Mouse (Mus musculus) ES-E14 (cell line): ENCODE data around the gene Mrpl22. TPM values are rescaled to one million over a fixed set of nuclear protein-coding genes. Genes with fewer than 3 reads are reported as not detected.
"Not testable (repeated sequence)": the region's sequence is repeated elsewhere in the genome, so short reads cannot be mapped to it uniquely, and the experiment has no call there.

ENCODE experiments used
- DNase-seq: peaks from one replicate; pipeline ENCODE4 v3.0.0-alpha.2; 2013; ENCODE audit warnings: low read depth, low spot score
- H3K27ac ChIP-seq: 2 replicates; pipeline ENCODE4 v1.5.1; 2012; ENCODE audit warnings: low read depth, mild to moderate bottlenecking, low read length, moderate library complexity, mixed read lengths; ENCODE audit not compliant: poor library complexity, insufficient read depth, severe bottlenecking
- H3K36me3 ChIP-seq: 2 replicates; pipeline ENCODE4 v1.6.1; 2012; ENCODE audit warnings: mild to moderate bottlenecking, low read length, moderate library complexity, mixed read lengths; ENCODE audit not compliant: control insufficient read depth, poor library complexity, insufficient read depth, severe bottlenecking
- H3K4me1 ChIP-seq, 2 experiments: fragments of 150-350 bp in 1 of 2; sonication (generic) in 1 of 2; 2 replicates each; pipeline ENCODE4 v1.6.1; 2012; ENCODE audit warnings: low read length in 2 of 2, mild to moderate bottlenecking in 1 of 2, mixed read lengths in 1 of 2; ENCODE audit not compliant: control insufficient read depth in 2 of 2, insufficient read depth in 2 of 2, poor library complexity in 1 of 2
- H3K4me3 ChIP-seq, 2 experiments: fragments of 150-350 bp in 1 of 2; sonication (generic) in 1 of 2; 2 replicates each; pipeline ENCODE4 v1.5.1; 2012; ENCODE audit warnings: low read length in 2 of 2, low read depth in 1 of 2, mild to moderate bottlenecking in 1 of 2, mixed read lengths in 1 of 2; ENCODE audit not compliant: insufficient read depth in 1 of 2, poor library complexity in 1 of 2, severe bottlenecking in 1 of 2
- H3K9ac ChIP-seq: 2 replicates; pipeline ENCODE4 v1.6.1; 2012; ENCODE audit warnings: low read depth, mild to moderate bottlenecking, low read length, mixed read lengths; ENCODE audit not compliant: poor library complexity, insufficient read depth, severe bottlenecking
- H3K9me3 ChIP-seq: fragments of 150-350 bp; sonication (generic); 2 replicates; pipeline ENCODE4 v1.6.1; 2012; ENCODE audit warnings: low read depth, mild to moderate bottlenecking, low read length; ENCODE audit not compliant: control insufficient read depth, insufficient read depth
- CHD2 ChIP-seq: IDR thresholded peaks from 2 replicates; pipeline ENCODE4 v1.6.1; 2014; ENCODE audit warnings: mild to moderate bottlenecking, low read depth, low read length, inconsistent platforms
- HCFC1 ChIP-seq: IDR thresholded peaks from 2 replicates; pipeline ENCODE4 v1.6.1; 2012; ENCODE audit warnings: low read length, inconsistent platforms, borderline replicate concordance; ENCODE audit not compliant: insufficient read depth
- MAFK ChIP-seq: IDR thresholded peaks from 2 replicates; pipeline ENCODE4 v1.6.1; 2014; ENCODE audit warnings: mild to moderate bottlenecking, low read depth, low read length, inconsistent platforms; ENCODE audit not compliant: insufficient read depth
- ZC3H11A ChIP-seq: IDR thresholded peaks from 2 replicates; pipeline ENCODE4 v1.6.1; 2012; ENCODE audit warnings: low read depth, mild to moderate bottlenecking, inconsistent platforms, low read length, borderline replicate concordance
- ZNF384 ChIP-seq: IDR thresholded peaks from 2 replicates; pipeline ENCODE4 v1.6.1; 2012; ENCODE audit warnings: low read depth, low read length, inconsistent platforms
- in situ Hi-C, 2 experiments: fragments of 600-800 bp; cut with MboI; formaldehyde crosslinking; loops; one replicate each; pipeline ENCODE4 v1.15.1; 2025; ENCODE audit warnings: low sequenced_read_pairs in 2 of 2, inconsistent platforms in 1 of 2; ENCODE audit not compliant: unreplicated experiment in 2 of 2
- total RNA-seq: library from RNA; depleted of rRNA; stranded (reverse); fragments of 300-350 nt; gene quantifications from 2 replicates; pipeline ENCODE4 v1.2.3, GENCODE M21; 2012

The Mrpl22 gene
- total RNA-seq, 1 experiment = 71.0 TPM

- Histone ChIP-seq H3K9me3 (no peaks in the 10 kb centered on the region), H3K27ac (no peak overlapping the region), H3K36me3 (no peaks in the 10 kb centered on the region), H3K4me3 (no peak overlapping the region), H3K9ac (no peak overlapping the region), H3K4me1 (peaks cover 0 to 7% of the 10 kb centered on the region in 2 experiments; a peak in 1 of 4 replicates)
- no peak for TF ChIP-seq ZC3H11A
- no peak for TF ChIP-seq ZNF384
- TF ChIP-seq MAFK = no peak
- TF ChIP-seq HCFC1 = no peak
- TF ChIP-seq CHD2 = no peak
- no peak for DNase-seq
- in situ Hi-C loops = no loop called here
These were observed 45.4 kb downstream of the Mrpl22 start for GRCm38 (mm10) chr11:58216823-58217222.

GRCm38 (mm10) chr11:58223751-58224150, 52.3 kb downstream of the Mrpl22 start:
- in situ Hi-C loops = no loop called here
- H3K36me3 ChIP-seq = no peaks in the 10 kb centered on the region
- H3K4me1 ChIP-seq = peaks cover 0 to 4% of the 10 kb centered on the region in 2 experiments; a peak in 1 of 4 replicates
- H3K9me3 ChIP-seq = no peaks in the 10 kb centered on the region
- H3K9ac ChIP-seq = no peak overlapping the region
- H3K4me3 ChIP-seq = no peak overlapping the region
- DNase-seq = no peak
- TF ChIP-seq ZC3H11A (no peak), HCFC1 (no peak), ZNF384 (no peak), CHD2 (no peak), MAFK (no peak)
- no peak overlapping the region for H3K27ac ChIP-seq

GRCm38 (mm10) chr11:58224313-58224712, 52.9 kb downstream of the Mrpl22 start:
- in situ Hi-C loops = no loop called here
- H3K9ac ChIP-seq = no peak overlapping the region
- no peak overlapping the region for H3K4me3 ChIP-seq
- H3K4me1 ChIP-seq = peaks cover 0 to 4% of the 10 kb centered on the region in 2 experiments; a peak in 1 of 4 replicates
- DNase-seq = no peak
- TF ChIP-seq CHD2 = no peak
- H3K9me3 ChIP-seq = no peaks in the 10 kb centered on the region
- no peak overlapping the region for H3K27ac ChIP-seq
- no peaks in the 10 kb centered on the region for H3K36me3 ChIP-seq

- H3K4me3 ChIP-seq, in situ Hi-C loops, DNase-seq, H3K27ac ChIP-seq, H3K36me3 ChIP-seq, H3K9ac ChIP-seq, H3K4me1 ChIP-seq, H3K9me3 ChIP-seq: not testable (repeated sequence)
These were observed 53.4 kb downstream of the Mrpl22 start for GRCm38 (mm10) chr11:58224872-58225271.

GRCm38 (mm10) chr11:58225655-58226054, 54.2 kb downstream of the Mrpl22 start:
- TF ChIP-seq CHD2 (no peak), ZC3H11A (peak; percentile 62; the same call in 1 of the 2 replicates)
- H3K27ac ChIP-seq = no peak overlapping the region
- DNase-seq = peak; percentile 53
- no peak overlapping the region for H3K4me3 ChIP-seq
- H3K9me3 ChIP-seq = no peaks in the 10 kb centered on the region
- no peaks in the 10 kb centered on the region for H3K36me3 ChIP-seq
- H3K4me1 ChIP-seq = peaks cover 0 to 4% of the 10 kb centered on the region in 2 experiments; a peak in 1 of 4 replicates
- H3K9ac ChIP-seq = no peak overlapping the region
- in situ Hi-C loops = no loop called here
